Mouse (Mus musculus) adrenal gland, postnatal 36 days (tissue): ENCODE measurements around the gene Rps6ka5. TPM values are rescaled to one million over a fixed set of nuclear protein-coding genes. Genes with fewer than 3 reads are reported as not detected.

ENCODE experiments used
- DNase-seq, 2 experiments: peaks; one replicate each; pipeline ENCODE4 v3.0.0; 2021; ENCODE audit warnings: mixed read lengths in 1 of 2
- total RNA-seq, 2 experiments: library from RNA; stranded (reverse); gene quantifications; 2 replicates each; pipeline ENCODE4 v1.2.3; 2021

Gene Rps6ka5
- total RNA-seq, 2 experiments from 2014 or later, result 4.1 to 8.2 TPM

- peak; percentile 100 for DNase-seq
Observed at GRCm38 (mm10) chr12:100724606-100725457, 2.0 kb downstream of the Rps6ka5 start.

- DNase-seq, result peak in 1 of 2 experiments; percentile 7
Observed at GRCm38 (mm10) chr12:100724182-100724581, 2.6 kb downstream of the Rps6ka5 start.

DNA sequence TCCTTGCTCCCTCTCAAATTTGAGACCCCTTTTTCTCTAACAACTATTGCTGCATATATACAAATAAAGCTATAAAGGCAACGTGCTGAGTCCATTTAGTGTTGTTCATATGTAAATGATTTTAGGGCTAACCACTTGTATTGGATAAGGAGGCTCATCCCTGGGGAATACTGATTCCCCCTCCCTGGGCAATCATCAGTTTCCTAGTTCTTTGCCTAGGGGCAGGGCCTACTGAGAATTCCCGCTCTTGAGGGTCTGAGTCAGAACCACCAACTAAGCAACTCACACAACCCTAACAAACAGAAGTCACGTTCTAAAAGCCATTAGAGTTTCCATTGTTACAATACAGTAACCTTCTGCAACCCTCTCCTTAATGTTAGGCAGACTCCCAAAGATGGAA lies 6.0 kb downstream of the Rps6ka5 start:
- no peak for DNase-seq

GRCm38 (mm10) chr12:100717446-100717845 lies 9.3 kb downstream of the Rps6ka5 start:
- DNase-seq, result no peak

DNA sequence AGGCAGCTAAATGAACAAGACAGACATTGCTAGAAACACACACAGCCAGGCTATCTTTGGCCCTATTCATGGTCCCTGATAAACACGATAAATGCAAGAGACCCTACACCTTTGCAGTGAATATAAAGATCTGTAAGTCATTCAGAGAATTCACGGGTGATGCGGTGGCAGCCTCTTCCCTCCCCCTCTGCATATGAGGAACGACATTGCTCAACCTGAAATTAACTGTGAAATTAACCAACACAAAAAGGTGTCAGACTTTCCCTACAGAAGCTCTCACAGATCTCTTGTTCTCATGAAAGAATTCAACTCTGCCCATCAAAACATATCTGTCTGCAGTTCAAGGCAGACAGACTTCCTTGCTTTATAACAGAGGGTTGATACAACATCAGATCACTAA lies 9.8 kb downstream of the Rps6ka5 start:
- DNase-seq, result no peak

GRCm38 (mm10) chr12:100711819-100712218 lies 15.0 kb downstream of the Rps6ka5 start:
- no peak for DNase-seq

- no peak for DNase-seq
Observed at GRCm38 (mm10) chr12:100711116-100711691, 15.6 kb downstream of the Rps6ka5 start.

DNA sequence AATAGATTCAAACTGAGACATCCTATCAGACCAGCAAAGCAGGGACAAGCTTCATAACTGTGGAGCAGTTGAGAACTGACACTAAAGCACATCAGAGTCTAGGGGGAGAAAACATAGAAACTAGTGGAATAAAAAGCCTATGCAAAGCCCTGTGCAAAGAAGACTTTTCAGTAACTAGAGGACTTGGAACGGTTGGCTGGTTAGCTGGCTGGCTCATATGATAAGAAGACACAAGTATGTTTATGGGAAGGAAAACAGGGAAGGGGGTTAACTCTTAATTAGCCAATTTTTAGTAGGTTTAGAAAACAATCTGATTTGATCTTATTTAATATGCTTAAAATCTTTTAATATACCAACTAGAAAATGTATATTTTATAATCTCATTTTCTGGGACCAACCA lies 16.4 kb downstream of the Rps6ka5 start:
- DNase-seq, result no peak

DNA sequence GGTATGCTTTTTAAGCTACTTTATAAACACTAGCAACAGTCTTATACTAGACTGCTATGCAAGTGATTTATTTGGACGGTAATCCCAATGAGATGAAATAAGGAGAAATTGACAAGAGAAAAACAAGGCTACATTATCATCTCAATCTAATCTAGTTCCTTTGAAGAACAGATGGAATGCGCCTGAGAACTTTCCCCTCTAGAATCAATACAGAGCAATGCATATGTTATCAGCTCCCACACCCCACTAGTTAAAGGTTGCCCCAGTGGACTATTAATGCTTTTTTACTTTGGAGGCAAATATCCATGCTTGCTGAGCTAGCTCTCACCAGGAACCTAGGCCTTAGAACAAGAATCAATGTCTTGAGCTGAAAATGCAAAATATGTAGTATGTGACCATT lies 19.5 kb downstream of the Rps6ka5 start:
- no peak for DNase-seq

DNA sequence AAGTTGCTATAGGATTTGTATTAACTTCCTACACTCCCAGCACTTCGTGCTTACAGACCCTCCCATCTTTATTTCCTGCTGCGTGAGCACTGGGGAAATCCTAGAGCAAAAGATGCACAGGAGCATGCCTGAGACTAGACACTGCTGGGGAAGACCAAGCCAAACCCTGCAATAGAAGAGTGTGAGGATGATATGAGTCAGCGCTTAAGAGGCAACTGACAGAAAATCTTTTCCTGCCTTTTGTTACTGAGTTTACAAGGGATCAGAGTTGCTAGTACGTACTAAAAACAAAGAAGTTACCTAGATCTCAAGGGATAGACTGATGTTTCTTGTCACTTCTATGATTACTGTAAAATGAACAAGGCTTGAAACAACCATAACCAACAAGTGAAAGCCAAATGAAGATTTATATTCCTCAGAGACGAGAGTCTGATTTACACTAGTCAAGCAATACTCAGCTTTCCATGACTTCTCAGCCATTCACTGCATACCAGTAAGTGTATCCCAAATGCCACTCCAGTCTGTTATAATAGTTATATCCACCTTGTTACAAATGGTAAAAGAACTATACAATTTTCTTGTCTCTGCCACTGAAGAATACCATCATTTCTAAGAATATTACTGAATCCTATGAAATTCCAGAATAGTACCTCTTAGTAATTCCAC lies 21.6 kb downstream of the Rps6ka5 start:
- no peak for DNase-seq

DNA sequence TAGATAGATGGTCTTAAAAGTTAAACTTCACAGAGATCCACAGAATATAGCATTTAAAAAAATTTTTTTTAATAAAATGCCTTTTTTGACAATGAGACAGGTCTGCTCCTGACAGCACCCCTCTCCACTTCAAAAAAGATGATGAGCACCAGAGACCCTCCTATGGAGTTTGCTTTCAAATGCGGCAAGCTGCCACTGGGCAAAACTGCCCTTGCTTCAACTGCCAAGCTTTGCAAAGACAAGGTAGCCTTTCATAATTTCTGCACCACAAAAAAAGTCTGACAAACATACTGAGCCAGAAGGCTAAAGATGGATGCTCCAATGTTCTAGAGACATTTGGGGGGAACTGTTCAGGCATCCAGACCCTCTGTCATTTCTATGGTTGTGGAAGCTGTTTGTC lies 28.8 kb downstream of the Rps6ka5 start:
- no peak for DNase-seq

GRCm38 (mm10) chr12:100696621-100697020 lies 30.2 kb downstream of the Rps6ka5 start:
- no peak for DNase-seq

GRCm38 (mm10) chr12:100695252-100695651 lies 31.5 kb downstream of the Rps6ka5 start:
- no peak for DNase-seq

DNA sequence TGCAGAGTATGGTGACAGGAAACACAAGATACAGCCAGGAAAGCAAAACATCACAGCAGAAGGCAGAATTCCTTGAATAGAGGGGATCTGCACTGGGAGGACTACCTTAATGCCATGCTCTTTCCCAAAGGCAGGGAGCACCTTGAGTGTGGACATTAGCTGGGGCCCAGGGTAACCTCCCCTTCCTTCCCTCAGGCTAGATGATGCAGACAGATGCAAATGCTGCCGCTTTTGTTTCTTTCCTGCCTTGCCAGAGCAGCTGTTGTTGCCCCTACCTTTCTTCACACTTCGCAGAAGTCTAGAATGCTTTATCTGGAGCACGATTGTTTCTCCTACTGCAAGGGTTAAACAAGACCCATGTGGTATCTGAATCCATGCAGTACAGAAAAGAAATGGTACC lies 34.6 kb downstream of the Rps6ka5 start:
- DNase-seq, result no peak

- DNase-seq, result no peak
Observed at GRCm38 (mm10) chr12:100690444-100690843, 36.3 kb downstream of the Rps6ka5 start.

DNA sequence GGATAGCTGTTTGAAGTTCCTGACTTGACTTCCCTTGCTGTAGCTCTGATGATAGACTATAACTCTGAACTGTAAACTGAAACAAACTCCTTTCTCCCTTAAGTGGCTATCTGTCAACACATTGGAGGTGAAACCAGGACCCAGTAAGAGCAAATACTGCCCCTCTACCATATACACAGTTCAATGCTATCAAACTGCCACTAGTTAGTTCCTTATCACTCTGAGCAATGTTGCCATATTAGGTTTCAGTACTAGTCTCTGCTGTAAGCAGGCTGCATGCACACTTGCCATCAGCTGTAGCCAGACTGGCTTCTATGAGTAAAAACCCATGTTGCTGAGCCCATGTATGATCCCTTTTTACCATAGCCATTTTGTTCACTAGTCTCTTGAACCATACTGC lies 38.6 kb downstream of the Rps6ka5 start:
- DNase-seq, result no peak

GRCm38 (mm10) chr12:100687001-100687400 lies 39.8 kb downstream of the Rps6ka5 start:
- DNase-seq, result no peak

GRCm38 (mm10) chr12:100681752-100682151 lies 45.0 kb downstream of the Rps6ka5 start:
- no peak for DNase-seq

- DNase-seq, result peak in 1 of 2 experiments; percentile 48
Observed at GRCm38 (mm10) chr12:100681241-100681640, 45.5 kb downstream of the Rps6ka5 start.

DNA sequence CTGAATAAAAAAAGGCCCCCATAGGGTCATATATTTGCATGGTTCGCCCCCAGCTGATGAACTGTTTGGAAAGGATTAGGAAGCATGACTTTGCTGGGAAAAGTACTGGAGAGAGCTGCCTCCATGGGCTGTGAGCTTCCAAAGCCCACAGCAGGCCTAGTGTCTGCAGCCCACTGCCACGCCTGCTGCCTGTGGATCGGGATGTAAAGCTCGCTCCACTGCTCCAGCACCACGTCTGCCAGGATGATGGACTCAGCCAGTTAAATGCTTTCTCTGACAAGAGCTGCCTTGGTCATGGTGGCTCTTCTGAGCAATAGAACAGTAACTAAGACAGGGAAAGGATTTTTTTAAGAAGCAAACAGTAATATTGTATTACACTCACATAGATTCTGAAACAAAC lies 46.1 kb downstream of the Rps6ka5 start:
- DNase-seq, result no peak

DNA sequence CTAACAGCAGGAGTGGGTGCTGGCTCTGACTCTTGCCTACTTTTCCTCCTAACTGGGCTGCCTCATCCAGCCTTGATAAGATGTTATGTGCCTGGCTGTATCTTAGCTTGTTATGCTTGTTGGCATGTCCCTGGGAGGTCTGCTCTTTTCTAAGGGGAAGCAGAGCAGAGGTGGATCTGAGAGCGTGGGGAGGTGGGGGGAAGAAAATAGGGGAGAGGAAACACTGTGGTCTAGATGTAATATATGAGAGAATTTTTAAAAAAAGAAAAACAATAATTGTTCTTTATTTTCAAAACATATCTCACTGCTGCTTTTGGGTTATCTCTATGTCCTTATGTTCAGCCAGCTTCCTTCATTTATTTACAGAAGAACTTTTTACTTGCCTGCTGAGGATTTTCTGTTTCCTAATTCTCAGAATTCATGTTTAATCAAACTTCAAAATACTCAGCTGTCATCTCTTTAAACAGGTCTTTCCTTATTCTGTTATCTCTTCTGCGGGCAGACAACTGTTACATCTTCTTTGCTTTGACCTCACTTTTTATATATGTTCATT lies 56.1 kb downstream of the Rps6ka5 start:
- no peak for DNase-seq

- no peak for DNase-seq
Observed at GRCm38 (mm10) chr12:100665294-100665693, 61.5 kb downstream of the Rps6ka5 start.

- no peak for DNase-seq
Observed at GRCm38 (mm10) chr12:100660076-100660475, 66.7 kb downstream of the Rps6ka5 start.
